Mouse (Mus musculus) CH12.LX (cell line): ENCODE results near the gene Gm43720.

Experiments
- CHD1 ChIP-seq: IDR thresholded peaks from 2 replicates; pipeline ENCODE4 v1.6.1; 2012; ENCODE audit warnings: low read depth, low read length, improper control_type of control experiment, inconsistent platforms
- CHD2 ChIP-seq: IDR thresholded peaks from 2 replicates; pipeline ENCODE4 v1.6.1; 2011; ENCODE audit warnings: low read length, improper control_type of control experiment
- CTCF ChIP-seq, 2 experiments: IDR thresholded peaks in 1 of 2; conservative IDR thresholded peaks in 1 of 2; 2 replicates each; pipeline ENCODE4 v1.5.1; 2011 to 2012; ENCODE audit warnings: low read depth in 2 of 2, low read length in 2 of 2, improper control_type of control experiment in 1 of 2, inconsistent platforms in 1 of 2, mild to moderate bottlenecking in 1 of 2, moderate library complexity in 1 of 2
- EP300 ChIP-seq: IDR thresholded peaks from 2 replicates; pipeline ENCODE4 v1.6.1; 2011; ENCODE audit warnings: low read length, improper control_type of control experiment
- MAX ChIP-seq: IDR thresholded peaks from 2 replicates; pipeline ENCODE4 v1.6.1; 2011; ENCODE audit warnings: low read length, improper control_type of control experiment
- POLR2A ChIP-seq: IDR thresholded peaks from 2 replicates; pipeline ENCODE4 v1.6.1; 2011; ENCODE audit warnings: low read depth, mild to moderate bottlenecking, improper control_type of control experiment, low read length
- RAD21 ChIP-seq: IDR thresholded peaks from 2 replicates; pipeline ENCODE4 v1.6.1; 2011; ENCODE audit warnings: low read depth, mild to moderate bottlenecking, low read length, improper control_type of control experiment, moderate library complexity
- TBP ChIP-seq: conservative IDR thresholded peaks from 2 replicates; pipeline ENCODE4 v1.6.1; 2011; ENCODE audit warnings: low read depth, low read length, improper control_type of control experiment
- ZC3H11A ChIP-seq: IDR thresholded peaks from 2 replicates; pipeline ENCODE4 v1.6.1; 2012; ENCODE audit warnings: low read depth, mild to moderate bottlenecking, inconsistent platforms, low read length, improper control_type of control experiment
- ZKSCAN1 ChIP-seq: IDR thresholded peaks from 2 replicates; pipeline ENCODE4 v1.6.1; 2012; ENCODE audit warnings: low read depth, inconsistent platforms, low read length, improper control_type of control experiment, borderline replicate concordance
- ZMIZ1 ChIP-seq: IDR thresholded peaks from 2 replicates; pipeline ENCODE4 v1.6.1; 2012; ENCODE audit warnings: low read depth, mild to moderate bottlenecking, inconsistent platforms, low read length, improper control_type of control experiment

GRCm38 (mm10) chr5:138267114-138267513 is 12.6 kb downstream of the Gm43720 start:
- TF ChIP-seq CTCF (conservative IDR thresholded peaks at IDR 0.05 in 1 of 2, IDR thresholded peaks at IDR 0.05 in 1 of 2; ENCODE audit: low read depth in 2 of 2, low read length in 2 of 2) (no peak), EP300 (no peak), ZMIZ1 (no peak), POLR2A (no peak), TBP (no peak), ZC3H11A (no peak), CHD2 (no peak), CHD1 (no peak), MAX (no peak), RAD21 (no peak), ZKSCAN1 (no peak)
